Mouse (Mus musculus): ENCODE results near the gene Acsl5. TPM values are rescaled to one million over a fixed set of nuclear protein-coding genes. Genes with fewer than 3 reads are reported as not detected.

Acsl5 gene
- polyA plus RNA-seq, 1 experiment from 2014 or later = 58.4 TPM

- Histone ChIP-seq H3K36me3 (ENCODE audit: insufficient read depth, low read length) (peaks cover 51% of the 10 kb centered on the region), H3K4me1 (ENCODE audit: insufficient read depth, low read length) (no peaks in the 10 kb centered on the region), H3K4me3 (ENCODE audit: low read length) (no peak overlapping the region), H3K27me3 (ENCODE audit: insufficient read depth, low read length) (no peaks in the 10 kb centered on the region), H3K4me2 (replicated peaks; ENCODE audit: low read depth, low read length) (no peak overlapping the region), H3K27ac (ENCODE audit: low read length) (no peak overlapping the region), H3K9ac (replicated peaks; ENCODE audit: low read length) (no peak overlapping the region), H3K9me3 (ENCODE audit: low read length) (no peaks in the 10 kb centered on the region)
- ATAC-seq (ENCODE audit: low FRiP score, low TSS enrichment) = no peak
- WGBS = 47% methylated on average over 4 of the region's 4 CpGs
These were observed 41.4 kb downstream of the Acsl5 start for GRCm38 (mm10) chr19:55293175-55293574.

- WGBS = 88% methylated on average over 9 of the region's 9 CpGs
- H3K9ac ChIP-seq (replicated peaks; ENCODE audit: low read length) = no peak overlapping the region
- no peaks in the 10 kb centered on the region for H3K9me3 ChIP-seq (ENCODE audit: low read length)
- no peak overlapping the region for H3K27ac ChIP-seq (ENCODE audit: low read length)
- H3K36me3 ChIP-seq (ENCODE audit: insufficient read depth, low read length) = peaks cover 43% of the 10 kb centered on the region
- no peak overlapping the region for H3K4me2 ChIP-seq (replicated peaks; ENCODE audit: low read depth, low read length)
- no peaks in the 10 kb centered on the region for H3K27me3 ChIP-seq (ENCODE audit: insufficient read depth, low read length)
- no peak overlapping the region for H3K4me3 ChIP-seq (ENCODE audit: low read length)
- no peaks in the 10 kb centered on the region for H3K4me1 ChIP-seq (ENCODE audit: insufficient read depth, low read length)
- no peak for ATAC-seq (ENCODE audit: low FRiP score, low TSS enrichment)
These were observed 43.3 kb downstream of the Acsl5 start for GRCm38 (mm10) chr19:55295075-55295474.

- Histone ChIP-seq H3K27ac (ENCODE audit: low read length) (no peak overlapping the region), H3K4me1 (ENCODE audit: insufficient read depth, low read length) (no peaks in the 10 kb centered on the region), H3K9ac (replicated peaks; ENCODE audit: low read length) (no peak overlapping the region), H3K9me3 (ENCODE audit: low read length) (no peaks in the 10 kb centered on the region), H3K36me3 (ENCODE audit: insufficient read depth, low read length) (peaks cover 45% of the 10 kb centered on the region), H3K4me2 (replicated peaks; ENCODE audit: low read depth, low read length) (no peak overlapping the region), H3K27me3 (ENCODE audit: insufficient read depth, low read length) (no peaks in the 10 kb centered on the region), H3K4me3 (ENCODE audit: low read length) (no peak overlapping the region)
- 76% methylated on average over 3 of the region's 3 CpGs for WGBS
- no peak for ATAC-seq (ENCODE audit: low FRiP score, low TSS enrichment)
These were observed 43.8 kb downstream of the Acsl5 start for GRCm38 (mm10) chr19:55295556-55295955.

GRCm38 (mm10) chr19:55296301-55296700, 44.6 kb downstream of the Acsl5 start:
- WGBS = 87% methylated on average over 2 of the region's 2 CpGs
- no peak overlapping the region for H3K27ac ChIP-seq (ENCODE audit: low read length)
- peaks cover 43% of the 10 kb centered on the region for H3K36me3 ChIP-seq (ENCODE audit: insufficient read depth, low read length)
- no peak for ATAC-seq (ENCODE audit: low FRiP score, low TSS enrichment)
- H3K4me2 ChIP-seq (replicated peaks; ENCODE audit: low read depth, low read length) = no peak overlapping the region
- no peak overlapping the region for H3K4me3 ChIP-seq (ENCODE audit: low read length)
- H3K9me3 ChIP-seq (ENCODE audit: low read length) = no peaks in the 10 kb centered on the region
- no peak overlapping the region for H3K9ac ChIP-seq (replicated peaks; ENCODE audit: low read length)
- no peaks in the 10 kb centered on the region for H3K27me3 ChIP-seq (ENCODE audit: insufficient read depth, low read length)
- no peaks in the 10 kb centered on the region for H3K4me1 ChIP-seq (ENCODE audit: insufficient read depth, low read length)

- Histone ChIP-seq H3K27me3 (ENCODE audit: insufficient read depth, low read length) (no peaks in the 10 kb centered on the region), H3K9ac (replicated peaks; ENCODE audit: low read length) (no peak overlapping the region), H3K27ac (ENCODE audit: low read length) (no peak overlapping the region), H3K4me3 (ENCODE audit: low read length) (no peak overlapping the region), H3K4me2 (replicated peaks; ENCODE audit: low read depth, low read length) (no peak overlapping the region), H3K4me1 (ENCODE audit: insufficient read depth, low read length) (no peaks in the 10 kb centered on the region), H3K9me3 (ENCODE audit: low read length) (no peaks in the 10 kb centered on the region), H3K36me3 (ENCODE audit: insufficient read depth, low read length) (peaks cover 49% of the 10 kb centered on the region)
- ATAC-seq (ENCODE audit: low FRiP score, low TSS enrichment) = no peak
- 96% methylated on average over 2 of the region's 2 CpGs for WGBS
These were observed 45.8 kb downstream of the Acsl5 start for GRCm38 (mm10) chr19:55297489-55297888.

GRCm38 (mm10) chr19:55297961-55298360, 46.2 kb downstream of the Acsl5 start:
- peaks cover 51% of the 10 kb centered on the region for H3K36me3 ChIP-seq (ENCODE audit: insufficient read depth, low read length)
- no peak for ATAC-seq (ENCODE audit: low FRiP score, low TSS enrichment)
- WGBS = 73% methylated on average over 5 of the region's 5 CpGs

GRCm38 (mm10) chr19:55299378-55299777, 47.6 kb downstream of the Acsl5 start:
- 91% methylated on average over 1 of the region's 1 CpGs for WGBS
- H3K9ac ChIP-seq (replicated peaks; ENCODE audit: low read length) = no peak overlapping the region
- H3K9me3 ChIP-seq (ENCODE audit: low read length) = no peaks in the 10 kb centered on the region
- H3K4me3 ChIP-seq (ENCODE audit: low read length) = no peak overlapping the region
- H3K36me3 ChIP-seq (ENCODE audit: insufficient read depth, low read length) = peaks cover 56% of the 10 kb centered on the region
- H3K27ac ChIP-seq (ENCODE audit: low read length) = no peak overlapping the region
- H3K27me3 ChIP-seq (ENCODE audit: insufficient read depth, low read length) = no peaks in the 10 kb centered on the region
- no peak overlapping the region for H3K4me2 ChIP-seq (replicated peaks; ENCODE audit: low read depth, low read length)
- H3K4me1 ChIP-seq (ENCODE audit: insufficient read depth, low read length) = no peaks in the 10 kb centered on the region
- no peak for ATAC-seq (ENCODE audit: low FRiP score, low TSS enrichment)

More at GRCm38 (mm10) chr19:55297961-55298360, 46.2 kb downstream of the Acsl5 start:
- no peak overlapping the region for H3K9ac ChIP-seq (replicated peaks; ENCODE audit: low read length)
- H3K9me3 ChIP-seq (ENCODE audit: low read length) = no peaks in the 10 kb centered on the region
- no peaks in the 10 kb centered on the region for H3K4me1 ChIP-seq (ENCODE audit: insufficient read depth, low read length)
- no peak overlapping the region for H3K4me3 ChIP-seq (ENCODE audit: low read length)
- H3K27me3 ChIP-seq (ENCODE audit: insufficient read depth, low read length) = no peaks in the 10 kb centered on the region
- H3K27ac ChIP-seq (ENCODE audit: low read length) = no peak overlapping the region
- H3K4me2 ChIP-seq (replicated peaks; ENCODE audit: low read depth, low read length) = no peak overlapping the region

- Histone ChIP-seq H3K27me3 (ENCODE audit: insufficient read depth, low read length) (no peaks in the 10 kb centered on the region), H3K4me1 (ENCODE audit: insufficient read depth, low read length) (no peaks in the 10 kb centered on the region), H3K4me2 (replicated peaks; ENCODE audit: low read depth, low read length) (no peak overlapping the region), H3K9ac (replicated peaks; ENCODE audit: low read length) (no peak overlapping the region), H3K36me3 (ENCODE audit: insufficient read depth, low read length) (peaks cover 50% of the 10 kb centered on the region), H3K4me3 (ENCODE audit: low read length) (no peak overlapping the region), H3K9me3 (ENCODE audit: low read length) (no peaks in the 10 kb centered on the region), H3K27ac (ENCODE audit: low read length) (no peak overlapping the region)
- ATAC-seq (ENCODE audit: low FRiP score, low TSS enrichment) = no peak
- WGBS = 84% methylated on average over 3 of the region's 3 CpGs
These were observed 48.8 kb downstream of the Acsl5 start for GRCm38 (mm10) chr19:55300525-55300924.

- Histone ChIP-seq H3K4me1 (ENCODE audit: insufficient read depth, low read length) (no peaks in the 10 kb centered on the region), H3K27me3 (ENCODE audit: insufficient read depth, low read length) (no peaks in the 10 kb centered on the region), H3K36me3 (ENCODE audit: insufficient read depth, low read length) (peaks cover 53% of the 10 kb centered on the region), H3K4me3 (ENCODE audit: low read length) (no peak overlapping the region), H3K9me3 (ENCODE audit: low read length) (no peaks in the 10 kb centered on the region), H3K9ac (replicated peaks; ENCODE audit: low read length) (no peak overlapping the region), H3K4me2 (replicated peaks; ENCODE audit: low read depth, low read length) (no peak overlapping the region), H3K27ac (ENCODE audit: low read length) (no peak overlapping the region)
- no peak for ATAC-seq (ENCODE audit: low FRiP score, low TSS enrichment)
These were observed 53.3 kb downstream of the Acsl5 start for GRCm38 (mm10) chr19:55305024-55305423.

- 90% methylated on average over 8 of the region's 8 CpGs for WGBS
These were observed 60.1 kb downstream of the Acsl5 start for GRCm38 (mm10) chr19:55311874-55312273.

More at GRCm38 (mm10) chr19:55311874-55312273, 60.1 kb downstream of the Acsl5 start:
- no peak for ATAC-seq (ENCODE audit: low FRiP score, low TSS enrichment)
- no peak overlapping the region for H3K4me3 ChIP-seq (ENCODE audit: low read length)
- no peak overlapping the region for H3K27ac ChIP-seq (ENCODE audit: low read length)
- H3K4me2 ChIP-seq (replicated peaks; ENCODE audit: low read depth, low read length) = no peak overlapping the region
- no peaks in the 10 kb centered on the region for H3K9me3 ChIP-seq (ENCODE audit: low read length)
- no peak overlapping the region for H3K9ac ChIP-seq (replicated peaks; ENCODE audit: low read length)
- H3K27me3 ChIP-seq (ENCODE audit: insufficient read depth, low read length) = no peaks in the 10 kb centered on the region
- peaks cover 16% of the 10 kb centered on the region for H3K4me1 ChIP-seq (ENCODE audit: insufficient read depth, low read length)
- H3K36me3 ChIP-seq (ENCODE audit: insufficient read depth, low read length) = peaks cover 40% of the 10 kb centered on the region
